Mouse (Mus musculus) brain, embryonic 14.5 days (tissue): ENCODE results near the gene Acss3.

ENCODE experiments used
- CTCF ChIP-seq: fragments of 200-500 bp; IDR thresholded peaks from 2 replicates; pipeline ENCODE4 v1.5.1; 2012; ENCODE audit warnings: inconsistent platforms, mild to moderate bottlenecking, moderate library complexity, borderline replicate concordance; ENCODE audit not compliant: insufficient read depth, insufficient read length; ENCODE audit errors: extremely low read depth
- POLR2A ChIP-seq: fragments of 200-500 bp; IDR thresholded peaks from 2 replicates; pipeline ENCODE4 v1.6.1; 2012; ENCODE audit warnings: mild to moderate bottlenecking, inconsistent platforms, borderline replicate concordance; ENCODE audit not compliant: poor library complexity, insufficient read depth, insufficient read length, severe bottlenecking; ENCODE audit errors: extremely low read depth

DNA sequence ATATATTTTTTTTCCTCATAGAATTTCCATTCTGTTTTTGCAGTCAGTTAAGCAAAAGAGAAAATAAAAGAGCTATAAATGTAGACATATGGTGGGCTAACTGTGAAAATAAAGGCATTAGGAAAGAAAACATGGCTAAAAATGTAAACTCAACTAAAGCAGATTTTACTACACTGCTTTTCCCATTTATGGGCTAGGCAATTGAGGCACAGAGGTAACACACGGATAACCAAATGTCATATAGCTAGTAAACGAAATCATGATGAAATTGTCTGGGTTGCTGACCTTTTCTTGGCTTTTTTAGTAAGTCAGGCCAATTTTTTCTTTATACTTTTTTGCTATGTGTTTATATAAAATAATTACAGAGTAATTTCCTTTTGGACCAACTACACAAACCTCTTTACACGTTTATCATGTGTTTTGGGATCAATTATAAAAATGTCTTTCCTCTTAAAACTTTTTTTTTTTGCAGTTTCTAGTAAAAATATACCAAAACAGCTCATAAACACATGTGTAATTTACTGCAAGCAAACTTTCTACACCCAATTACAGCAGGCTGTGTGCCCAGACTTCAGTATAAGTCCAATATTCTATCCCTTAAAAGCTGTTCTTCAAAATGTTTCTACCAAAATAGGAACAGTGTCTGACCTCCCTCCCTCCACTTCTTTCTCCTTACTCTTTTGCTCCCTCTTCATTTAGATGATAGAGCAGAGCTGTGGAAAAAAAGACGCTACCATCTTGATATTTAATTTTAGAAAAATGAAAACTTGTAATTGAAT is 69.4 kb downstream of the Acss3 start:
- TF ChIP-seq CTCF, result no peak
- TF ChIP-seq POLR2A, result no peak
